Mouse (Mus musculus): Measurements from ENCODE around the gene Adamts16. TPM values are rescaled to one million over a fixed set of nuclear protein-coding genes. Genes with fewer than 3 reads are reported as not detected.

Adamts16 gene
- polyA plus RNA-seq, 1 experiment, result 0.21 TPM

- 27% methylated on average over 3 of the region's 3 CpGs for WGBS
- no peak for DNase-seq (ENCODE audit: low read depth, low spot score)
Measured at GRCm38 (mm10) chr13:70726249-70726648, 115.4 kb downstream of the Adamts16 start.

DNA sequence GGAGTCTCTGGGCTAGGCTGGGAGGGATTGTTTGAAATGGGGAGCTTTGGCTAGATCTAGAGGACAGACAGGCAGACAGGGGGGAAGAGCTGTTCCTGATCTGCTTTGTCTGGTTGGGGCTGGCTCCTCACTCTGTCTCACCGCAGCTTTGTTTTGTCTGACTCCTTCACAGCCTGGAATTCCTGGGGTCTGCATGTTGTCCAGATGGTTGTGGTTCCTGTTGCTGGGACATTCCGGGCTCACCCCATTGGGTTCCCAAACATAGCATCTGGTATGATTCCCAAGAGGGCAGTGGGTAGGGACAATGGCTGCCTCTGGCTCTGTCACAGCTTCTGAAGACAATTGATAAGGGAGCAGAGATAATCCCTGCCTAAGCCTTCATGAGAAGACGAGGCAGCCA, 117.0 kb downstream of the Adamts16 start:
- no peak for DNase-seq (ENCODE audit: low read depth, low spot score)
- WGBS, result 84% methylated on average over 3 of the region's 3 CpGs

DNA sequence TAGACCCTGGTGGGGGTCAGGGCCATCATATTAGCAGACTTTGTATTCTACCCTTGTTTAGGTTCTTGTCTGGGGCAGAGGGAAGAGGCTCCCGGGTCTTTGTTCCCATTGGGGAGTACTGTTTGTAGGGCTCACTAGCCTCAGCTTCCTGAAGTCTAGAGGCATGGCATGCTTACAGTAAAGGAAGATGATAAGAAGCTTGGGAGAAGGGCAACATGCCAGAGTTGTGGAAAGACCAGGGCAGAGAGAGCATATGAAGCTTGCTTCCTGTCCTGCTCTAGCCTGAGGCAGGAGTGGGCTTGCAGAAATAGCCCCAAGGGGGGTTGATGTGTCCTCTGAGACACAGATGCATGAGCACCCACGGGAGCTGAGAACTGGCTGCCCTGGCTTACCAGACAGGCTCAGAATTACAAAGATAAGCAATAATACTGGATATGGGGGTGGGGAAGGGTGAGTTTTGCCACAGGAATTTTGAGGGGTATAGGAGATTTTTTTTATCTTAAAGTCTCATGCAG, 117.4 kb downstream of the Adamts16 start:
- 62% methylated on average over 2 of the region's 2 CpGs for WGBS

GRCm38 (mm10) chr13:70719994-70720393, 121.6 kb downstream of the Adamts16 start:
- 49% methylated on average over 1 of the region's 1 CpGs for WGBS
- no peak for DNase-seq (ENCODE audit: low read depth, low spot score)

More for the DNA sequence above, 117.4 kb downstream of the Adamts16 start:
- DNase-seq (ENCODE audit: low read depth, low spot score), result no peak

DNA sequence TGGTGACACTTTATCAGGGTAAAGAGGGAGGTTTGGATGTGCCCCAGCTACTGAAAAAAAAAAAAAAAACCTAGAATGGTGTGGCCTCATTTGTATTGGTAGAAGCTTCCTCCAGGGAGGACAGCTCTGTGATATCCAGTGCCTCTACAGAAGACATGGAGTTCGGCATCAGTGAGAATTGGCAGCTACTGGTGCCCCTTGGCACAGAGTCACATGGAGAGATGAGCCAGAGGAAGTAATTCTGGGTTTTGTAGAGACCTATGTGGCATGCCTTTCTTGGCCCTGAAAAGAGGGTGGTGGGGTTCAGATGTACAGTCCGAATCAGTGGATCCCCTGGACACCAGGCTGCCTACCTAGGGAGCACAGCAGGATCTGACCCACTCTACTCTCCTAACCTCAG, 122.8 kb downstream of the Adamts16 start:
- 74% methylated on average over 2 of the region's 2 CpGs for WGBS
- DNase-seq (ENCODE audit: low read depth, low spot score), result no peak

DNA sequence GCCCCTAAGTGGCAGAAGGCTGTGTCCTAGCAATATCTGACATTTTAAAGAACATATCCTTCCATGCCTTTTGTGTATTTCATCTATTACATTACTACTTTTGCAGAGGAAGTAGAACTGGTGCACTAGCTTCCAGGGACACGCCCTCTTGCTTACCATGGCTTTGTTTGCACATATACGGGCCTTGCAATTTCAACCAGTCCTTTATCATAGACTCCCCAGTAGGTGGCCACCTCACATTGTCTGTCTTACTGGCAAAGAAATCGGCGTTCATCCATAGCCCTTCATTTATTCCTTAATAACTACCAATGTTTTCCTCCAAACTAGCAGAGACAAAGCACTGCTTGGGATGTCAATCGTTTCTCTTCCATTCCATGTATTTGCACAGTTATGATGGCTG, 125.6 kb downstream of the Adamts16 start:
- DNase-seq (ENCODE audit: low read depth, low spot score), result peak; percentile 11
- WGBS, result 19% methylated on average over 5 of the region's 5 CpGs

GRCm38 (mm10) chr13:70714081-70714775, 127.4 kb downstream of the Adamts16 start:
- no peak for DNase-seq (ENCODE audit: low read depth, low spot score)
- 89% methylated on average over 7 of the region's 7 CpGs for WGBS

GRCm38 (mm10) chr13:70713331-70713730, 128.3 kb downstream of the Adamts16 start:
- 65% methylated on average over 5 of the region's 5 CpGs for WGBS
- no peak for DNase-seq (ENCODE audit: low read depth, low spot score)

DNA sequence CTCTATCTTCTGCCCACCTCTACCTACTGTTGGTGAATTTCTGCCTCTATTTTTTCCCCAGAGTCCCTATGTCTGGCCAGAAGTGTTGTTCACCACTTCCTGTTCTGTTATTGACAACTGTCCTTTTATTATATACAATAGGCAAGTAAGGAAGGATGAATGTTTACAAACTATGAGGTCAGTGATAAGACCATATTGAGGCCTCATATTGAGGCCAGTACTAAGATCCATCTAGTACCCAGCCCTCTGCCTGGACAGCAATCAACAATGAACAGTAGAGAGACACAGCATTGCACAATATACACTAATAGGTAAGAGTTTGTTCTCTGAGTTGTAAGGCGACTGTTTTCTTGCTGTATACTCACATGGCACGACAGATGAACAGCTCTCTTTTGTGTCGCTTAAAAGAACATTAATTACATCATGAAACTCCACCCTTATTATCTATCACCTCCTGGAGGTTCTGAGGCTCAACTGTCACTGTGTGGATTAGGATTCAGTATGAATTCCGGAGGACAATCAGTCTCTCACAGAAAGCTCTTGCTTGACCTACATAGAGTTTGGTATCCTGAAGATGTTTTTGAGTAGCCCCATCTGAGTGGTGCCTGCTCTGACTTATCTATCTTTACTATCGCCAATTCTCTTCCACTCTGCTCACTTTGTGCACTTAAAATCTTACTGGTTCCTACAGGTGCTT, 134.3 kb downstream of the Adamts16 start:
- no peak for DNase-seq (ENCODE audit: low read depth, low spot score)
- WGBS, result 81% methylated on average over 5 of the region's 5 CpGs

DNA sequence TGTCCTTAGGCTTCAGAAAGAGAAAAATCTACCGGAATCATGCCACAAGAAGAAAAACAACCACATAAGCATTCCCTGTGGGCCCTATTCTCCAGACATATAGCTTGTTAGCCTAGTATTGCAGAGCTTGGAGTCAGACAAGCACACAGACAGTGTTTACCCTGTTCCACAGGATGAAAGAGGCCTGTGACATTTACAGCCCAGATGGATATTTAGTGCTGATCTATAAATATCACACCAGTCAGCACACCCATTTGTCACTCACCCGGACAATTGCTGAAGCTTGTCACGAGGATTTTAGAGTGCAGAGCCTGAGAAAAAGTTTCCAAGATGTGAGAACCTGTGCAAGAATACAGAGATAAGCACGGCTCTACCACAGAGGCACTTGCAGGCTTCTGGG, 138.7 kb downstream of the Adamts16 start:
- WGBS, result 15% methylated on average over 4 of the region's 4 CpGs
- DNase-seq (ENCODE audit: low read depth, low spot score), result no peak

- 83% methylated on average over 4 of the region's 4 CpGs for WGBS
- no peak for DNase-seq (ENCODE audit: low read depth, low spot score)
Measured at GRCm38 (mm10) chr13:70698812-70699387, 142.7 kb downstream of the Adamts16 start.

DNA sequence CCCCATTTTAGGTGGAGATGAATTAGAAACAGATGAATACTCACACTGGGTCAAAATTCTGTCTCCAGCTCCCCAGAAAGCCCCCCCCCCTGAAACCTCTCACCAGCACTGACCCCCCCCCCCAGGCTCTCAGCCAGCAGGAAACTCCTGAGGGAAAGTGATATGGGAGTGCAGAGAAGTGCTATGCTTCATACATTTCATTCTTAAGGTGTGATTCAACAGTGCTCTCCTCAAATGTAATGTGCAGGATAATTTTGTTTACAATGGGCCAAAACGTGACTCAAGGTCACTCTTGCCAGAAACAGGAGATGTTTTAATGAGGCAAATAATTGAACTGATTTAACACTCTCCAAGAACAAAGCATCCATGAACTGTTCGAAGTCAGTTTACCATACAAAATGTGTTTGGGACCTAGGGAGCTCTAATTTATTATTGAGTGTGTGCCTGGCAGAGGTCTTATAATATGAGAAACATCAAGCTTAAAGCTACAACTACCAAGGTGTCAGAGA, 152.1 kb downstream of the Adamts16 start:
- no peak for DNase-seq (ENCODE audit: low read depth, low spot score)
- 34% methylated on average over 2 of the region's 2 CpGs for WGBS

GRCm38 (mm10) chr13:70685825-70686224, 155.8 kb downstream of the Adamts16 start:
- WGBS, result 93% methylated on average over 5 of the region's 5 CpGs
- no peak for DNase-seq (ENCODE audit: low read depth, low spot score)

DNA sequence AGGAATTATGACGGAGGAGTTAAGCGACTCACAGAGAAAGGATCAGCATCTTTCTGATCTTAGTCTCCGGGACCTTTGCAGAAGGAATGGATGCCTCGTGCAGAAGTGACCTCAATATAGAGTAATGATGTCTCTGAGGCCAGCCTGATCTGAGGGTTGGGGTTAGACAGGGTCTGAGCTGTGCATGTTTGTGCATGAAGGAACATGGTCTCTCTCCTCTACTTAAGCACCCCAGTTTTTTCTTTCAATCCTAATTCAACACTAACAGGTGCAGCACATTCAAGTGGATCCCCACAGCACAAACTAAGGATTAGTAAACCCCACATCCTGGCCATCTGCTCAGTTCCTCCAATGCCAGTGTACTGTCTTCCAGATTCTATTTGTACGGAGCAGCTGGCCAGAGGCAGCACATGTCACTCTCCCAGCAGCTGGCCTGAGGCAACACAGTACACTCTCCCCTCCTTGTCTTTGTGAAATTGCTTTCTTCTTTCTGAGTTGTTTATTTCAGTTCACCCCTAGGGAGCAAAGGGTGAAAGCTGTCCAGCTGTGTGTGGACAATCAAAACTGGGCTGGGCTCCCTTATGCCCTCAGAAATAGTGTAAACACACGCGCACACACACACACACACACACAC, 156.5 kb downstream of the Adamts16 start:
- 50% methylated on average over 7 of the region's 7 CpGs for WGBS
- no peak for DNase-seq (ENCODE audit: low read depth, low spot score)

DNA sequence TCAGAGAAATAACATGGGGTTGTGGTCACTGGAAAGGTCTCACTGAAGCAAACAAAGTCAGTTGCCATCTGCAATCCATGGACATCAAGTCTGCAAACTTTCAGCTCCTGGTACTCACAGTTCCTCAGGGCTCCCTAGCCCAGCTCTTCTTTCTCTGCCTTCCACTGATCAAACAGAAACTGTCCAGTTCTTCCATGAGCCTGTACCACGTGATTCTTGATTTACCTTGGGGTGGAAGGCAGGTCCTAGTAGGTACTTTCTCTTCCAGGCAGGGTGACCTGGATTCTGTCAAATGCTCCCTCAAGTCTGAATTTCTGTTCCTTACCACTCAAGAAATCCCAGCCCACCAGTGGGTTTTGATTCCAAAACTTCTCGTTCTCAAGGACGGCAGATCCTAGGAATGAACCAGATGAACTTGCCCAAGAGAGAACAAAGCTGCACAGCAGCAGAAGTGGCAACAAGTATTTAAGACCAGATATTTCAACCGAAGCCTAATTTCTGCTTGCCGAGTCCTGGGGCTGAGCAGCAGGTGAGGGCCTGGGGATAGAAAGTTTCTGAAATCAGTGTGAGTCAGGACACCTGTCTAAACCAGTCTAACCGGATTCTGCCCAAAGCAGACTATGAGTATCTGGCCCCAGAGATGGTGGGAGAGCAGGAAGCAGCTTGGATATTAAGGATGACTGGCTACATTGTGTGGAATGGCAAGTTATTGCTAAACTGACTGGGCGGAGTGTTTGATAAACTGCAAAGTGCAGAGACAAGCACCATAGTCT, 160.0 kb downstream of the Adamts16 start:
- peak; percentile 40 for DNase-seq (ENCODE audit: low read depth, low spot score)
- WGBS, result 28% methylated on average over 7 of the region's 7 CpGs

DNA sequence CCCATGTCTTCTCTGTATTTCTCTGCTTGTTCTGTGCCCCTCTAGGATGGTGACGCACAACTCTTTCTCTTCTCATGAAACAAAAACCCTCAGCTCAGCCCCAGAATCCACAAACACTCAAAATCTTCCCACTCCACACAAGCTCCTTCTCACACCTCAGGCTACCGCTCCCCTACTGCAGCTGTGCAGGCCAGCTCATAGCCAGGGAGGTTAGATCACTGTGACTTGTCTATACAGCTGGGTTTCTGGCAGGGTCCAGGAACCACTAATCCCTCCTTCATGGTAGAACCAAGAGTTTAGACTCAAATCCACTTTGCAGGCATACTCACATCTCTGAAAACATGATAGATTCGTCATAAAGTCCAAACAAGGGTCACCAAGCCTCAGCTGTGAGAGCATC, 161.3 kb downstream of the Adamts16 start:
- WGBS, result 75% methylated on average over 3 of the region's 3 CpGs

More for the DNA sequence above, 161.3 kb downstream of the Adamts16 start:
- no peak for DNase-seq (ENCODE audit: low read depth, low spot score)
